ENCODE assay signal across 29 mouse cellular contexts in the genomic region with DNA sequence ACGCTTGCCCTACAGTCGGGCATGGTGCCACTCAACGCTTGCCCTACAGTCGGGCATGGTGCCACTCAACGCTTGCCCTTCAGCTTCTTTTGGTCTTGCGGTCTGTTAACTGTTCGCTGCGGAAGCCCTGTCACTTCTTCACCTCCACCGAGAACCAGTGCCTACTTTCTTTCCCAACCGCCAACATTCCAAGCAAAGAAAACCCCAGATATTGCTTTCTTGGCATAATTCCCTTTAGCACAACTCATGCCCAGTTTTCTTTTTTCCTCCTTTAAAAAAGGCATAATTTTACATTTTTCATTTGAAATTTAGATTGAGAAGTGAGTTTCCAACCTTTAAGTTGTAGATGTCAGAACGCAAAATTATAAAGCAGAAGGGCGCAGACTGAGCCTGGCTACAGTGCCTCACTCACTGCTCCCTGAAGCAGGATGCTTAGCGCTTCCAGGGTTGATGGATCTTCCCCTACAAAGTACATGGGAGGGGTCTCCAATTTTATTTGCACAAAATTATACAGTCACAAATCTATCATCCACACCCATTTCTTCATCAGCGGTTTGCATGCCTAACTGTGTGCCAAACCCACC.
"Had no signal": no experiment of that assay in that cellular context is flagged by ENCODE, and none has a peak within 500 bp of the region (broad histone marks: within the 10 kb centered on the region; RNA-seq: fewer than 3 reads in every experiment).

No protein-coding gene starts in this region.

- H3K4me1 ChIP-seq: embryonic facial prominence, embryonic 12.5 days; embryonic facial prominence, embryonic 13.5 days; embryonic facial prominence, embryonic 15.5 days; forebrain, embryonic 13.5 days; heart, embryonic 10.5 days; heart, embryonic 13.5 days had no signal

- H3K4me3 ChIP-seq: embryonic facial prominence, embryonic 10.5 days; embryonic facial prominence, embryonic 12.5 days; embryonic facial prominence, embryonic 13.5 days; embryonic facial prominence, embryonic 15.5 days; erythroblast, embryonic 14.5 days; forebrain, embryonic 13.5 days; gastrocnemius, adult 2 months; heart, adult 2 months; heart, embryonic 10.5 days; heart, embryonic 12.5 days; heart, embryonic 13.5 days had no signal

- H3K36me3 ChIP-seq: embryonic facial prominence, embryonic 10.5 days; embryonic facial prominence, embryonic 12.5 days; embryonic facial prominence, embryonic 13.5 days; embryonic facial prominence, embryonic 15.5 days; heart, embryonic 10.5 days; heart, embryonic 12.5 days; heart, embryonic 13.5 days had no signal

- H3K4me2 ChIP-seq: embryonic facial prominence, embryonic 12.5 days; embryonic facial prominence, embryonic 13.5 days; embryonic facial prominence, embryonic 15.5 days; forebrain, embryonic 13.5 days; heart, embryonic 11.5 days; heart, embryonic 12.5 days; heart, embryonic 13.5 days had no signal

- ATAC-seq: forebrain, embryonic 13.5 days; forebrain, embryonic 14.5 days had no signal

- H3K27me3 ChIP-seq: embryonic facial prominence, embryonic 12.5 days; embryonic facial prominence, embryonic 13.5 days; embryonic facial prominence, embryonic 15.5 days; forebrain, embryonic 13.5 days; heart, embryonic 12.5 days had no signal

- DNase-seq: cerebellum, adult 18-20 months; cerebellum, adult 2 months; cerebellum, adult 8-10 months; cerebellum, adult 9-10 months; cerebellum, adult 9-11 months; cerebellum, postnatal 10 days; cerebellum, postnatal 14 days; cerebellum, postnatal 25 days; cerebellum, postnatal 36 days; embryo, embryonic 11 days; gastrocnemius, adult 2 months; gastrocnemius, postnatal 10 days; gastrocnemius, postnatal 14 days; gastrocnemius, postnatal 25 days; gastrocnemius, postnatal 36 days; heart, adult 11 months; heart, adult 18-20 months; heart, adult 2 months had no signal

- H3K27ac ChIP-seq: embryonic facial prominence, embryonic 10.5 days; embryonic facial prominence, embryonic 12.5 days; embryonic facial prominence, embryonic 13.5 days; embryonic facial prominence, embryonic 15.5 days; forebrain, embryonic 13.5 days; gastrocnemius, adult 2 months; heart, adult 2 months; heart, embryonic 10.5 days; heart, embryonic 13.5 days had no signal

- H3K9ac ChIP-seq: embryonic facial prominence, embryonic 12.5 days; embryonic facial prominence, embryonic 13.5 days; embryonic facial prominence, embryonic 15.5 days; forebrain, embryonic 13.5 days; heart, embryonic 12.5 days; heart, embryonic 13.5 days had no signal

- H3K9me3 ChIP-seq: embryonic facial prominence, embryonic 10.5 days; embryonic facial prominence, embryonic 12.5 days; embryonic facial prominence, embryonic 13.5 days; embryonic facial prominence, embryonic 15.5 days; forebrain, embryonic 13.5 days; heart, embryonic 10.5 days; heart, embryonic 12.5 days; heart, embryonic 13.5 days had no signal
